Mouse (Mus musculus) natural killer cell, adult 2 months (primary cell): ENCODE results near the gene Jph2.

ENCODE experiments used
- DNase-seq, 2 experiments: peaks; one replicate each; pipeline ENCODE4 v3.0.0; 2022; ENCODE audit warnings: low spot score in 2 of 2

The Jph2 gene

GRCm38 (mm10) chr2:163309376-163309775 lies 88.4 kb downstream of the Jph2 start:
- no peak for DNase-seq

GRCm38 (mm10) chr2:163303037-163303436 lies 94.8 kb downstream of the Jph2 start:
- DNase-seq, result no peak

DNA sequence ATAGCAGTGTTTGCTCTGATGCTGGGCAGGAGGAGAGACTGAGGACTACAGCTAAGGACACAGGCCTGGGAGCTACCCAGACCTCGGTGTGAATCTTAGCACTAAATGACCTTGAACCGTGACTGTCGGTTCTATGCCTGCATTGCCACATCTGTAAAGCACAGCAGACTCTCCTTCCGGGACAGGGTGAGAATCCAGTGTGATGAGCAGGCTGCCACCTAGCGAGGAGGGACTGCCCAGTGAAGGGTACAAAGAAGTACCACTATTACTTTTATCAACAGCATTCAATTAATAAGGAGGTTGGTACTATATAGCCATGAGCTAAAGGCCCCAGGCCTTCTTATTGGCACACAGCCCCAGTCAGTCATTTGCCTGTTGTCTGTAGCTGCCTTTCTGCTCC lies 96.2 kb downstream of the Jph2 start:
- DNase-seq, result no peak

DNA sequence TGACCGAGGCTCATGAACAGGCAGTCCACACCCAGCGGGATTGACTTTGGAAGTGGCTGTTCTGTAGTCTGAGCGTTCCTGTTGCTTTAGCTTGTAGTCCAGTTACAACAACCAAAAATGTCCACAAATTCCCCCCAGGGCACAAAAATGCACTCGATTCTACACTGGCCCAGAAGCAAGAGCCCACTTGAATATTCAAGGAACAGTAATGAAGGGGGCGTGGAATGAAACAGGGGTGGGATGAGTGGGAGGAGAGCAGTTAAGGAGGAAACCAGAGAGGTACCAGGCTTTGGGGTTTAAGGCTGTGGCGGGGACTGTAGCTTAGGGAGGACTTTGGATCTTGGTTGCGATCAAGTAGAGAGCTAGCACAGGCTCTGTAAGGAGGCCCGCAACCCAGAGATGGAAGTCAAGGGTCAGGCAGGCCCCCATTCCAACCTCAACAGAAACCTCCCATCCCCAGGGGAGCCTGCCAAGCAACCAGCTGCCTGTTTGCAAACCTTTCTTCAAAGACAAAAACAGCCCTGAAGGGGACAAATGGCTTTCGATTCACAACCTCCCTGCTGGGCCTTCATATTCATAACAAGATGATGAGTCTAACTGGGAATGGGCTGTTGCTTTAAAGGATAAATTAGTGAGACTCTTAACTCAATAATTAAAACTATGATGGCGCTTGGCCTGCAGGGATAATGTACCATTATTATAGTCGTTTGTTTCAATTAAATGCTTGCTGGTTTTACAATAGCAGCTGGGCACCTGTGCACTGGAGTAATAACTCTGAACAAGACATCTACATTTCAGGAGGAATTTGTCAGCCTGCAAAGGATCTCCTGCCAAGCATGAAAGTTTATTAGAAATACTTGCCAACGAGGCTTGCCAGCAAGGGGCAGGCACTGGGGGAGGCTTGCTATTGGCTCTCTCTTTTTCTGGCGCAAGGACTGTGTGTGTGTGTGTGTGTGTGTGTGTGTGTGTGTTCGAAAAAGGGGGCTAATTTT lies 97.4 kb downstream of the Jph2 start:
- DNase-seq, result no peak

GRCm38 (mm10) chr2:163296999-163297630 lies 100.7 kb downstream of the Jph2 start:
- DNase-seq, result no peak

DNA sequence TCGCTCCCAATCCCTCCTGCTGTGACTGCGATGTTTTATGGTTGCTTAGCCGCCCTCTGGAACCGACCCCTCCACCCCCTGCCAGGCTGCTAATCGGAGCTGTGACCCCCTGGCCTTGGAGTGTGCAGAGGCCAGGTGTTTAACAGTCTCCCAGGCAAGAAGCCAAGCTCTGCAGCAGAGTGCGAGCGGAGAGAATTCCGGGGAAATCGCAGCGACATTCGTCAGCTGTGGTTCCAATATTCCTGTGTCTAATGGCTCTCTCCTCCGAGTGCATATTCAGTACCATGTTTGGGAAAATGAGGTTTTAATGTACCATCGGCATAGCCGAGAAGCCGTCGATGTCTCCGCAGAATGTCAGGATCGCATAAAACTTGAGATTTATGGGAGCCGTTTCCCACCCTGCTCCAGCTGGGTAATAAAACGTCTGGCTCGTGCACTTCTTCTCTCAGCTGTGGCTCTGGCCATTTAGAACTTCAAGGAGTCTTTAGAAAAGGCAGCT lies 108.9 kb downstream of the Jph2 start:
- DNase-seq, result no peak
